Mouse (Mus musculus) hindlimb bud, embryonic 11.5 days (tissue): ENCODE measurements at regions not wholly inside any gene's neighbourhood (a gene's known extent, or its start where the extent isn't known, plus 50 kb on each side); places are given as distances from the start of the nearest gene placed in this dataset.

Experiments used
- DNase-seq: peaks from one replicate; pipeline ENCODE4 v3.0.0-alpha.2; 2012; ENCODE audit warnings: low read depth, low spot score; ENCODE audit errors: extremely low spot score

DNA sequence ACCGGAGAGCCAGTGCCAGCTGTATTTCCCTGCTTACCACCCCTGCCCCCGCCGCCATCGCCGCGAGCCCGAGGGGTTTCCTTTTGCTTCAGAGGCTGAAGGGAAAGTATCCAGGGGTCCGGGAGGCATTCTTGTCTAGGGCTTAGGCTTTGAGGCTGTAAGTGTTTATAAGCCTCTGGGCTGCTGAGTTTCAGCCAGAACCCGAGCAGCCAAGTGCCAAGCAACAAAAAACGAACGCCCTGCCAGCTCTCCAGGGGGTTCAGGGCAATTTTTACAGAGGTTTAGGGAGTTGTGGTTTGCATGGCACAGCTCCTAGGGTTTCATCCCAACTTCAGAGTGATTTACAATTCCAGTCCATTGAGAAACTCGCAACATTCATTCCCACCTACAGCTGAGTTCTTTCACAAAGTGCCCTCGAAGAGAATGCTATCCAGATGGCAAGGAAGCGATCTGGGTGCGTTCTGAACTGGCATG, 109.2 kb upstream of the Parp11 start:
- DNase-seq, result no peak

DNA sequence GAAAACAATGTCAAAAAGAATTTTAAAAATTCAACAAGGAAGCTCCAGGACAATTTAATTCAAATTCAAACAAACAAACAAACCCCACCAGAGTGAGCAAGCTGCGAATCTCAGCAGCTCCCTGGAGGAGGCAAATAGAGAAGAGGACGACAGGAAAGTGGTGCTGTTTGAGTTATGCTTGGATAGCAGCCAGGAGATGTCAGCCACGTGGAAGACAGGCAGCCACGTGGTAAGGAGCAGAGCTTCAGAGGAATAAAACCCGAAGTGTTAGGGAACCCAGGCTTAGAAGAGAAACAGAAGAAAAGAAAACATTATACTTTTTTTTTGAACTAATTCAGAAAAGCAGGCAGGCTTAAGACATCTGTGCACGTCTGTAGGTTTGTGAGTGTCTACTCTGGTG, 108.2 kb upstream of the Parp11 start:
- no peak for DNase-seq

DNA sequence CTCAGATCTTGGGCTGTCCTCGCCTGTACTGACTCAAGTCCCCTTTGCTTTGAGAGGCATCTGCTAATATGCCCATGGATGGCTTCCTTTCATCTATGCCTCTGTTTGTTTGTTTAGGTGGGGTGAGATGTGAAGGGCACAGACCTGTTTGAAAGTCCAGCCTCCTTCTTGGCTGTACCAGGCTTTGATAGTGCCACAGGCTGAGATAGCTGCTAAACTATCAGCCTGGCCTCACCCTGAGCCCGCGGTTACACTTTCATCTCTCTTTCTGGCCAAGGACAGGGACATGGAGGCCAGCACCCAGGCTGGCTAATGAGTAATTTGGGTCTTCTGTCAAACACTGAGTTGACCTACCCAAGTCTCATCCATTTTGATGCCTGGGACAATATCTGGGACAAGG, 105.0 kb upstream of the Parp11 start:
- DNase-seq, result no peak

DNA sequence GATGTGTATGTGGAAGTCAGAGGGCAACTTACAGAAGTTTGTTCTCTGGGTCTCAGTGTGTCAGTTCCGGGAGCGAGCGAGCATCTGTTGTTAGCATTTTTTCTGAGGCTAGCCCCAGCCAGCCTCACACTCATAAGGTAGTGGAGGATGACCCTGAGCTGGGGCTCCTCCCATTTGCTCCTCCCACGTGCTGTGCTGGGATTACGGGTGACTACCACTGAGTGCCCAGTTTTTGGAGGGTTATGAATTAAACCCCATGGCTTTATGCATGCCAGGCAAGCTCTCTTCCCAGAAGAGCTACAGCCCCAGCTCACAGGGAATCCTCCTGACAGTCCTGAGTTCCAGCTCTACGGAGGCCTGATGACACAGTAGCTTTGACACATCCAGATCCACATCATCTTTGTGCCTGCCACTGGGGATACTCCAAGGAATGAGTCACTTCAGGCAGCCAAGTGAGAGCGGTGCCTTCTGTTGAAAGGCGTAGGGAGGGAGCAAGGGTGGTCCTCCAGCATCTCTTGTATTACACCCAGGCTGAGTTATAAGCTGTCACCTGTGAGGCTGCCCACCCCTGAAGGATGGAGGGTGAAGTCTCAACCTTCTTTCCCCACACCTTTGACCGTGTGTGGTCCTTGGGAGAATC, 97.8 kb upstream of the Parp11 start:
- no peak for DNase-seq

DNA sequence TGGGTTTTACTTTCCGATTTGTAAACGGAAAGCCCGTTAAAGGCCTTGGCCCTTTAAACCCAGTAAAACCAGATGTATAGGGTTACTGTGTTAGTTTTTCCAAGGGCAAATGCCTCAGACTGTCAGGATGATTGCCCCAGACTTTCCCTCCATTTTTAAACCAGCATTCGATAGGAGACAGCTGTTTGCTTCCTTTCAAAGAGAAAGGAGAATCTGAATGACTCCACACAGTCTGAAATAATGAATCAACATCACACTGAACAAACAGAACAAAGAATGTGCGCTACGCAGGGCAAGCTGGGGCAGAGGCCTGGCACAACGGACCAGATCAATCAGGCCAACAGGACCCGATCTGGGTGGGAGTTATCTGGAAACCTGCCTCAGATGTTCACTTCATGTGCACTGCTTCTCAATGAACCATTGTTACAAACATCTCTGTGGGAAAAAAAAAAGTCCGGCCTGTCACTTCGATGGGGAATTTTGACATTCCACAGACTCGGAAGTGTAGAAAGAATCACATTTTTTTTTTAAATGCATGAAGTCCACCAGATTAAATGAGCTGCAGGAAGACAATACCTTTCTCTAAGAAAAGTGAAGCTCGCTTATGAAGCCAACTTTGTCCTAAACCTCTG, 97.0 kb upstream of the Parp11 start:
- DNase-seq, result no peak

DNA sequence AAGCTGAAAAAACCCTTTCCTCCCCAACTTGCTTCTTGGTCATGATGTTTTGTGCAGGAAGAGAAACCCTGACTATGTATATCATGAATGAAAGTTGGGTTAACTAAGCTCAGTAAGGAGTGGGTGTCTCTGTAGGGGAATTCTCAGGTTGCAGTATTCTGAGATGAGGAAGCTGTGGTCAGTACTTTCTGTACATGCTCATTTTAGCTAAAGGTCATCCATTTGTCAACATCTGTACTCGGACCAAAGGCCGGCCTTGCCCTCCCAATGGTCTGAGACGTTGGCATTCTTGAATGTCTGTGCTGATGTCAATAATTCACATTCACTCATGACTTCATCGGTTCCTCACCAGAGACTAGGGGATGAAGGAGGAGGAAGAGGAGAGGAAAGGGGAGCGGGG, 94.9 kb upstream of the Parp11 start:
- DNase-seq, result no peak

DNA sequence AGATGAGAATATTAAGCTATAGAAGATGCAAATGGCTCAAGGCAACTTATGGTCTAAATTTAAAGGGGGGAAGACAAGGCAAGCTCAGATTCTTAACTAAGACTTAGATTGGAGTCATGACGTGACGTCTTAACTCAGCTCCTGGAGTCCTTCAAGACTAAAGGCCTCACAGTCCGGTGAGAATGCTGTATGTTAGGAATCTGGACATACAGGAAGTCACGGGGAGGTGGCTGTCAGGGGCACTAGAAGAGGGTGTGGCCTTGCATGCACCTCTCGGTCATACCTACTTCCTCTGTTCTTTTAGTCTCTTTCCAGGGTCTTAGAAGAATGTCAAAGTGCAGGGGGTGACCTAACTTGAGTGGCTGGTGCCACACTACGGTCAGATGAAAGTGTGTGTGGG, 91.5 kb upstream of the Parp11 start:
- DNase-seq, result no peak

DNA sequence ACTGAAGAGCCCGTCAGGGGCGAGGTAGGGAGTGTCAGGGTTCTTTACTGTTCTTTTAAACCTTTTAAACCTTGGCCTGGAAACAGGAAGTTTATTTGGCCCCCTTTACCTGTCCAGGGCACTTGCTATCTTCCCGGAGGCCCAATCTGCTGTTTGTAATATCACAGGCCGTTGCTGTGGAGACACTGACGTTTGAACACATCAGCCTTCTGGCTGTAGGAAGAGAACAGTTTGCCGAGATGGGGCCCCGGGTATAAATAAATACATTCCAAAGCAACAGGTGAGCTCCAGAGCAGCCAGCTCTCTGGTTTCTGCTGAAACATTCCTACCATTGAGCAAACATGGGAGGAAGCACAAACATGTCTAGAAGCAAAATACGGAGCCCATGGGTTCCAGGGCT, 90.2 kb upstream of the Parp11 start:
- DNase-seq, result no peak

DNA sequence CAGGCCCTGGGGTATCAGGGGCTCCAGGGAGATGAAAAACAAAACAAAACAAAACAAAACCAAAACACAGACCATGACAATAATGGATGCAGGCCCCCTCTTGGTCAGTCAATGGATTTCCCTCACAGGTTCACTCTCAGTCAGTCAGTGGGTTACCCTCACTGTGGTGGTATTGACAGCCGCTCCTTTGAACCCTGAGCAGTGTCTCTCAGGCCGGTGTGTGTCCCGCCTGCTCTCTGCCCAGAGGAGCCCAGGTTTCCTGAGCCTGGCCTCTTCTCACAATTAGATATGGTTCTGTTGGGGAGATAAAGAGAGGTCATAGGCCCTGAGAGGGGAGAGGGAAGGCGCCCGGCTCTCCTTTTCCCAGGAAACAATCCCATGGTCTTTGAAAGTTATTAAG, 87.8 kb upstream of the Parp11 start:
- no peak for DNase-seq

DNA sequence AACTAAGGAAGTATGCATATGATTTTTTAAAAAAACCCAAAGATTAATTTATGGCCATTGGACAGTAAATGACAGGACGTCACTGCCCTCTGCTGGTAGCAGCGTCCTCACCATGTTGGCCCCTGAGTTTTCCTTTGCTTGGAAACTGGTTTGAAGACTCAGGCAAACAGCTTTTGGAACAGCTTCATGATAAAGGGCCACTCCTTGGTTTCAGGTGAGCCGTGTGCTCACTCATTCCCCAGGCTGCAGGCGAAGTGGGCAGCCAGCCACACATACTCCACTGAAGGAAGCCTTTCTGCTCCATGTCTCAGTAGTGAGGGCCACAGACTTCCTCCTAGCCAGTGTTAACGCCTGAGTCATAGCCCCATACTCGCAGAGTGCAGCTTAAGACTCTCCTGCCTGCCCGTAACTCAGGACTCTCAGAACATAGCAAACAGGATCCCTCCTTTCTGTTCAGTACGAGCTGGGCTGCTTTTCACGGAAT, 87.2 kb upstream of the Parp11 start:
- no peak for DNase-seq

DNA sequence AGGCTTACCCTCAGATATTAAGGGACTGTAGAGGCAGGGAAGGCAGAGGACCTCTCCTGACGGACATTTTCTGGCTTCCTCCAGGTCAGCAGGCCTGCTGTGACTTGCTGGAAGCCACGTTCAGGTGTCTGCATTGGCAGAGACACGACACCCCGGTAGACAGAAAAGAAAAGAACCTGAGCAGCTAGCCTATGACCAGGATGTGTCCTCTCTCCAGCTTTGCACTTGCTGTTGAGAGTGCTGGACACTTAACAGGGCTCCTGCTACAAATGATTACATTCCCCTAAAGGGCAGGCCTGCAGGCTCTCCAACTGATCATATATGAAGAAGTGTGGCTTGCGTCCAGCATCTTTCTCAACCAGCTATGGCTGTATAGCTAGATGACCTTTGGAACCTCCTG, 84.5 kb upstream of the Parp11 start:
- DNase-seq, result no peak

DNA sequence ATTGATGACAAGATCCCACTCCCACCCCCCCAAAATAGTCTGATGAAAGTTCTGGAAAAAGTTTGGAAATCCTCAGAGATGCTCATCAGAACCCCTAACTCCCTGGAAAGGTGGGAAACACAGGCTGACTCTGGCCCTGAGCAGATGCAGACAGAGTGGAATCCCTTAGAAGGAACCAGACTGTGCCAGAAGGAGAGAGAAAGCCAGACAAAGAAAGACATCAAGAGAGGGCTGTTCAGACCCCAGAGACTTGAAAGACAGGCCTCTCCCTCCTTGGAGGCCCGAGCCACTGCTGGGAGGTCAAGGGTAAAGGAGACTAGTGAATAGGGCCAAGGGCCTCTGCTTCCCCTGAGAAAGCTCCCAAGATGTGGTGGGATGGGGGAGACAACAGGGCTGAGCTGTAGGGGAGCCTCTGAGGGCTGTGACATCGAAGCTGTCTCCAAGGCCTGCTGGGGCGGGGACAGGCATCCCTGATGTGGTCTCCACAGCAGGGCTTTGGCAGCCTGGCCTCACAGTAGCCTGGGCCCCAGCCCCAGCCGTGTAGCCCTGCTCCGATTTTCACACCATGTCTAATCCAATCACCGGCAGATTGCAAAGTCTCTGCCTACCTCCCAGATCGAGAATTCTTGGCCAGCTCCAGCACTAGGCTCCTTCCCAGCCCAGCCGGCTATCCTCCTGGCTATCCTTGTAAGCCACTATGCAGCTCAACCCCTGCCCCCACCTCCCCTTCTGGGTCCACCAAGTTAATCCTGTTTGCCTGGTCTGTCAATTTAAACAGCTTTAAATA, 83.5 kb upstream of the Parp11 start:
- no peak for DNase-seq

DNA sequence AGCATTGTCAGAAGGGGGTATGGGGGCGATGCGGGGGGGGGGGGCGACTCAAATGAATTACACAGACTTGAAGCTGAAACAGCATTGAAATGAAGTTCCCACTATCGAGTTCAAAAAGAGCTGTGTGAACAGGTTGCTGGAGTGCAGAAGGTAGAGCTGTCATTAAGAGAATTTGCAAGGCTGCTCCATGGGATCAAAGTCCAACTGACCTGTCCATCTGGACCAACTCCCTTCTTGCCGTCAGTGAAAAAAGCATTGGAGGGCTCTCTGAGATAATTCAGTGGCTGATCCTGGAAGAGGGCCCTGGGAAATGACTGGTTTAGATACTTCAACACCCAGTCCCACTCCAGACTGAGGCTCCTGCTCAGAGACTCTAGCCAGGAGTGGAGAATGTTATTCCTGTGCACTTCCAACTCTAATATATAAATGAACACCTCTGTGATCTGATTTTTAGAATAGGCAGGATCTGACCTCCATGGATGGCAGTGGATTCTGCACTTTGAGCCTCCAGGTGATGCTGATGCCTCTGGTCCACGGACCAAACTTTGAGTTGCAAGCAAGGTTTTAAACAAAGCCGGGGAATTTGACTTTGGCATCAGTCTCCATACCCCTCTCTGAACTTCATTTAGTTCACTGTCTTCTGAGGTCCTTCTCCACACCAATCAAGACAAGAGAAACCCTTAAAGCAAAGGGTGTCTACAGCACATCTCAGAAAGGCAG, 82.6 kb upstream of the Parp11 start:
- no peak for DNase-seq

DNA sequence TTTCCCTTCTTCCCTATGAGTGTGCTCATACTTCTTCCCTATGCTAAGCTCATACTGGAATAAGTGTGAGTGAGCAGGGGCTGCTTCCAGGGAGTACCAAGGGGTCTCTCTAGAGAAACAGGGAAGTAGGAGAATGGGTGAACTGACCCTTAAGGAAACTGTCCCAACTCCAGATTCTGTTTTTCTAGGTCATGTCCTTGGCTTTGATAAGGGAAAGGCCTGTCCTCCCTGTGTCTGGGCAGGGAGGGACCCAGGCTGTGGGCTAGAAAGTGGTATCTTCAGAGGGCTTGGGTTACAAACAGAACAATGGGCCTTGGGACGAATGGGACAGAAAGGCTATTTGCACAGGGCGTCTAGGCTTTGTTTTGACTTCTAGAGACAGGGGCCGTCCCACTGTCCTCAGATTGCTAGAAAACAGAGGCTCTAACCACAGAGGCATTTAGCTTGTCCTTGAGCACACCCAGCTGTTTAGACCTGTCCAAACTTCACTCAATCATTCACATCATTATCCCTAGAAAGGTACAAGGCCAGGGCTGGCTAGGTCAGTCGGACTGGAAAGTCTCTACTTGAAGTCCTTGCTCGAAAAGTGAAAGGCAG, 82.0 kb upstream of the Parp11 start:
- no peak for DNase-seq

DNA sequence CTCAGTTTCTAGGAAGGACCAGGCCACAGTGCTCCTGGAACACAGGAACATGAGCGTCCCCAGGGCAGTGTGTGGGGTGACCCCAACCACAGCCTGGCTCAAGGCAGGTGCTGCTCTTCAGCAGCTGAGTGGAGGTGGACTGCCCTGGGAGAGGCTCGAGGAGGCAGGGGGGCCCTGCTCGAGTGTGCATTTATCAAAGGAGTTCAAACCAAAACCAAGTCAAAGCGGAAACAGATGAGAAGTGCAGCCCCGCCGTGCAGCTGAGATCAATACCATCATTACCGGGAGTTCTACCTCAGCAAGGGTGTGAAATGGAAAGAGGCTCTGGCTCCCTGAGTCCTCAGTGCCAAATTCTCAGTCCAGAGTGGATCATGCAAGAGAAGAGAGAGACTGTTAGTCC, 81.4 kb upstream of the Parp11 start:
- DNase-seq, result no peak

DNA sequence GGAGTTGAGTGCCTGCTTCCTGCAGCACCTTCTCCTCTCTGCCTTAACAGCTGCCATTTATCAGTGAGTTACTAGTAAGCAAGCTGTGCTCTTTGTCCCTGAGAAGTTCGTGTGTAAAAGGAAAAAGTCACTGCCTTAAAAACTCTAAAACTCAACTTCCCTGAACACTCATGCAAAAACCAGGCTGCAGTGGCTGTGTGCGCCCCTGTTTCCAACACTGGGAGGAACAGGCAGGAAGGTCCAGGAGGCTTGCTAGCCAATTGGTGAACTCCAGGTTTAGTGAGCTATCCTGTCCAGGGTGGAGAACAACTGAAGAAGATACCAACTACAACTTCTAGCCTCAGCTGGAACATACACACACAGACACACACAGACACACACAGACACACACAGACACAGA, 81.0 kb upstream of the Parp11 start:
- DNase-seq, result no peak

DNA sequence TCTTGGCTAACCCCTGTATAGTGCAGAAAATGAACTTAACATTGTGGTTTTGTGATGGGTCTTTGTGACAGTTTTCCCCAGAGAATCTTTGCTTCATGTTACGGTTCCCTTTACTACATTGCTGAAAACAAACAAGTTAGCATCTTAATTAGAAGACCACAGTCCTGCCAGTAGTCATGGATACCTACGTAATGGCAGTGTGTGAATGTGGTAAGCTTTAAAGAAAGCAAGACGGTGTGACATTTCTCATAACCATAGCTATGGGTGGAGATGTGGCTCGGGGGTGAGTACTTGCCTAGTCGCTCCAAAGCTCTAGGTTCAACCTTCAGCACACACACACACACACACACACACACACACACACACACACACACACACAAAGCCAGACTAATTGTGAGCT, 73.6 kb upstream of the Parp11 start:
- DNase-seq, result no peak

DNA sequence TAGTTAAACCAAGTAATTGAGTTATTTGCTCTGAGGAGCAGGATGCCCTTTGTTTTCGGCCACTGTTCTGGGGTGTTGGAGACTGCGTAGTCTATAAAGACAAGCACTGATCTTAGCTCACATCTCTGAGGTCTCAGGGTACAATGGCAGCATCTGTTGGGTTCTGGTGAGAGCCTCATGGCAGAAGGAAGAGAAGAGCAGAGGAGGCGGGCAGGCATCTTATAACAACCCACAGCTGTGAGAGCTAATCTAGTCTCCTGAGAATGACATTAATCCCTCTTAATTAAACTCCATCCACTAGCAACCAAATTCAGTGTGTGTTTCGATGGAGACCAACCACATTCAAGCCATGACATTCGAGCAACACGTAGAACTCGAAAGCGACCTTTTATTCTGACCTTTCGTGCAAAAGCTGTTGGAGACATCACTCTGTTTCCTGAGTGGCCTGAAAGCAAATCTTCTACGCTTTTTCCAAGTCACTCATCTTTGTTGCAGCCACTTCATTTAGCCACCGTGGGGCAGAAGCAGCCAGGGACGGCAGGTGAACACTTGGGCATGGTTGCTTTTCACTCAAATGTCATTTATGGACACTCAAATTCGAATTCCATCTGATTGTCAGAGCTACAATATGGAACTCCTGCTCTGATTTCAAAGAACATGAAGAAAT, 72.7 kb upstream of the Parp11 start:
- no peak for DNase-seq

DNA sequence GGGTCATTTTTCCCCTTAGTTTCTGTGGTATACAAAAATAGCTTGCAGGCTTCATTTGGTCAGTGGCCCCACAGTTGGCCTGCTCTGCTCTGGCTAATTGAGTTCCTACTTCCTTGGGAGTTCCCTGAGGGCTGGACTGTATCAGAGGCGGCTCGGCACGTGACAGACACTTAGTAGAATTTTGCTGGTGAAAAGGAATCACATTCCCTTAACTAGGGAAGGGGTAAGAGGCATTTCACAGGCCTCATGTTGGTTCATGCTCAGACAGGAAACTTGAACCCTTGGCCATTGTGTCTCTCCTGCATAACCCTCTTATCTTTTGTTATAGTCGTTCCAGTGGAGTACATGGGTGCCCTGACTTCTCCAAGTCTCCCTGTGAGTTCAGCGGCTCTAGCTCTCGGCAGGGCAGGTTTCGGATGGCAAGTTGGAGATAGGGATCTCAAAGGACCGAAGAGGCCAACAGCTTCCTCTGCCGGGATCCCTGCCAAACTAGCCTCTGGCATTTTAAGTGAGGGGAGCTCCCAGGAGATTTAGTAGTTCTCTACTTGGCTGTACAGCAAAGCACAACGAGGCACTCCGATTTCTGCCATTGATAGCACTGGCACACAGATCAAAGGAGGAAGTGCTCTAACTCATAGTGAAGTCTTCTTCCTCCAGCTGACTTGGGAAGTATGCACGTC, 72.0 kb upstream of the Parp11 start:
- no peak for DNase-seq

DNA sequence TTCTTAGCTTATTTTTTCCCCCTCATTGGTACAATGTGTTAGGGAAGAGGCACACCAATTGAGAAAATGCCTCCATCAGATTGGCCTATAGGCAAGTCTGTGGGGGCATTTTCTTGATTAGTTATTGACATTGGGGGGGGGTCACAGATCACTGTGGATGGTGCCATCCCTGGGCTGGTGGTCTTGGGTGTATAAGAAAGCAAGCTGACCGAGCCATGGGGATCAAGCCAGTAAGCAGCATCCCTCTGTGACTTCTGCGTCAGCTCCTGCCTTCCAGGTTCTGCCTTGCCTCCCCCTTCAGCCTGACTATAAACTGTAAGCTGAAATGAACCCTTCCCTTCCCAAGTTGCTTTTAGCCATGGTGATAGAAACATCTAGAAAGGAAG, 71.5 kb upstream of the Parp11 start:
- DNase-seq, result no peak
